Mouse (Mus musculus) mesoderm, embryonic 11.5 days (tissue): ENCODE results near the gene Kremen2.
A peak's percentile ranks its signal among the peaks of the same experiment; 100 is the strongest.

Experiments
- DNase-seq: peaks from one replicate; pipeline ENCODE4 v3.0.0-alpha.2; 2012; ENCODE audit warnings: low read depth, low spot score

Gene Kremen2

DNA sequence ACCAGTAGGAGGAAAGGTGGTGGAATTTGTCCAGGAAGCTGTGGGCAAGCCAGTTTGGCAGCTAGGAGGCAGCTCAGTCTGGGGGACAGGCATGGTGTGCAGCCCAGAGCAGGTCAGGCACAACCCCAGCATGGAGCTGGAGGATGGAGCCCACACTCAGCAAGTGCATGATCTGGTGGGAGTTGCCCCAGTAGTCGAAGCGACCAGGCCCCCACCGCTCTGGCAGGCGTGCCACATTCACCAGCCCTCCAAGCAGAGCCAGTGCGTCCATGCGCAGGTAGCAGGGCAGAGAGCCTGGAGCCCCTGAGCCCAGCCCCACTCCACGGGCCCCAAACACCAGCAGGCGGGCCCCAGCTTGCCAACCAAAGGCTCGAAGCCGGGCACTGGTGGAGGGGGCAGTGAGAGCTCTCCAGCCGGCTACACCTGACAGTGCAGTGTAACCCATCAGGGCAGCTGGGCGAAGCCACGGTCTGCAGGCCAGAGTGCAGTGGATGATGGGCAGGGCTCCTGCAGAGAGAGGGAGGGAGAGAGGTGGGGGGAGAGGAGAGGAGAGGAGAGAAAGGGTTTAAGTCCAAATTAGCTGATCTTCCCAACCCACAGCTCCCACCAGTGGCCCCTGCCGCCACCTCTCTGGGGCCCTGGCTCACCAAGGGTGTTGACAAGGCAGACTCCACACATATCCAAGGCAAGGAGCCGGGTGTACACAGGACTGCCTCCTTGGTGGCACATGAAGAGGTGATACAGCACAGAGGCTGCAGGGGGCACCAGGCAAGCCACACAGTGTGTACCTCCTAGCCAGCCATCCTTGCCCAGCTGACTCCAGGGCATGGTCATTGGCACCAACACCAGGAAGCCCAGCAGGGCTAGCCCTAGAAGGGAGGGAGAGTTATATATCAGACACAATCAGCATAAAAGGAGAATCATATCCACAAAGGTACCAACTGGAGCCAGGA, 7.9 kb downstream of the Kremen2 start:
- DNase-seq: no peak

DNA sequence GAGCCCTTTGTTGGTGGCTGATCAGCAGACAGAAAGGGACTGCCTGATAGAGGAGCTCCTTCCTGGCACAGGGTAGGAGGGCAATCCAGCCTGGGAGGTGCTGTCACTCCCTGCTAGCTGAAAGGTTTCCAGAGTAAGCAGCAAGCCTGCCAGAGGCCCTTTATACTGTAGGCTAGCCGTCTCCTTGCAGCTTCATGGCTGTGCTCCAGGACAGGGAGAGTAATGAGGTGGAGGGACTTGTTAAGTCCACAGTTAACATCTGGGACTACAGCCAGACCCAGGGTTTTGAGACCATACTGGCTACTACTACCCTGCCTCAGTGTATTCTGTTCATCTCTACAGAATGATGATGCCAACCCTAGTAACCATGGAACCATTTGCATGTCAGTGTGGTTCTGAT, 11.3 kb downstream of the Kremen2 start:
- DNase-seq: no peak

DNA sequence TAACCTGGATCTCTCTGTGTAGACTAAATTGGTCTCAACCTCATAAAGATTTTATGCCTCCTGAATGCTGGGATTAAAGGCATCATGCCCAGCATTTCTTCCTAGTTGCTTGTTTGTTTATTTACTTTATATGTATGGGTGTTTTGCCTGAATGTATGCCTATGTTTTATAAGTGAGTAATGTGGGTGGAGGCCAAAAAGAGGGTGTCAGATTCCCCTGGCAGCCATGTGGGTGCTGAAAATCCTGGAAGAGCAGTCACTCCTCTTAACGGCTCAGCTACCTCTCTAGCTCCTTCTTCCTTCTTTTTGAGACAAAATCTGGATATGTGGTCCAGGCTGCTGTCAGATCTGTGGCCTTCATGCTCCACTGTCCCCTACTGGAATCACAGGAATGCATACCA, 15.2 kb downstream of the Kremen2 start:
- DNase-seq: no peak

DNA sequence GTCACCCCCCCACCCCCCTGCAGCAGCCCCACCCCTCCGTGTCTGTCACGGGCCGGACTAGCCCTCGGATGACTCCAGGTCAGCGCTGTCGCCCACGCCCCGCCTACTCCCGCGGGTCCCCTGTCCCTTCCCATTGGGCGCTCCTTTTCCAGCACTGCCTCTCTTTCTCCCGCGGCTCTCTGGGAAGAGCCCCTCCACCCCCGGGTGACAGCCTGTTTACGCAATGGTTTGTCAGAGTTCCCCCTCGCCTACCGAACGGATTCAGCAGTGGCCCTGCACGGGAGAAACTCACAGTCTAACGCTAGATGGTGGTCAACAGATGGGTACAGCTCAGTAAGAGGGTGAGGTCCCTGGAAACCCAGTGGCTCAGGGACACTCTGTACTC, 18.9 kb downstream of the Kremen2 start:
- DNase-seq: peak; percentile 77

DNA sequence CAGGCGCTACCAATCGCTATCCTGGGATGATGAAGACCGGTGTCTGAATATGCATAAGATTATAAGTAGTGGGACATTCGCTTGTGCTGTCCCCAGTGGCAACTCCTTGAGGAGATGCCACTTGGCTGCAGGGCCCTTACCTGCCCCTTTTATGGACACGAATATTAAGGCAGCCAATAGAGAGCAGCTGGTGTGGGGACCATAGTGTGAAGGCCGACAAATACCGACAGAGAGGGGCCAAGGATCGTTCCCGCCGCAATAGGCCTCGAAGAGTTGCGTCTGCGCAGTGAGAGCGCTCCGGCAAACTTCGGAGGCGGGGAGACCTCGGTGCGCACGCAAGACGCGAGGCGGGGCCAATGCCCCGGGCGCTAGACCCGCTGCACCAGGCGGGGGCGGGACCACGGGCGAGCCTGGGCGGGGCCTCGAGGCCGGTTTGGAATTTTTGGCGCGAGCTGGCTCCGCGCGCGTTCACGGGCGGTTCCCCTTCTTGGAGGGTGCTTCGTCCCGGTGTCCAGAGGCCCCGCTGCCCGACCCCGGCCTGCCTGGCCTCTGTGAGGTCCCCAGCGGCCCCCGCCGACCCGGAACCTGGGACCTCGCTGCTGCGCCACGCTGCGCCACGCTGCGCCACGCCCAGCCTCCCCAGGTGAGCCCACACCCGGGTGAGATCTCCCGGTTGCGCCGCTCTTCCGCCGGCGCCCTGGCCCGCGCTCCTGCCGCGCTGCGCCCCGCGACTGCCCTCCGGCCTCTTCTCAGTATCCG, 19.5 kb downstream of the Kremen2 start, which contains the start of gene Pkmyt1:
Pkmyt1 (plus strand) TSS at position 338 of the 759 bp plus-strand sequence.
- DNase-seq: peak; percentile 95

DNA sequence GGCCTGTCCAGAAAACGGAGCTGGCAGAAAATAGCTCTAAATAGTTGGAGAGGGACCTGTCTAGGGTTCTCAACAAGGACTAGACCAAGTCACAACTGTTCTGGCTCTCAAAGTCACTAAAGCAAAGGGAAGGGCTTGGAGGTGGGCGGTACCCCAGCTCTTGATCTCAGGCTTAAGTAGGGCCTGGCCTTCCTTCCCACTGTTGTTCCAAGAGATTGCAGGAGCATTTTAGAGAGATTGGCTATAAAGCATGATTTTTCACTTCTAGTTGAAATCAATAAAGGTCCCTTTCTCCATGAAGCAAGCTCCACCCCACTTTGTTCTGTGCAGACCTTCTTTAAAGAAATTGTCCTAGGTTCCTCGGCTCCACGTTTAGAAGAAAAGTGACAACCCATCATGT, 20.2 kb downstream of the Kremen2 start:
- DNase-seq: no peak

DNA sequence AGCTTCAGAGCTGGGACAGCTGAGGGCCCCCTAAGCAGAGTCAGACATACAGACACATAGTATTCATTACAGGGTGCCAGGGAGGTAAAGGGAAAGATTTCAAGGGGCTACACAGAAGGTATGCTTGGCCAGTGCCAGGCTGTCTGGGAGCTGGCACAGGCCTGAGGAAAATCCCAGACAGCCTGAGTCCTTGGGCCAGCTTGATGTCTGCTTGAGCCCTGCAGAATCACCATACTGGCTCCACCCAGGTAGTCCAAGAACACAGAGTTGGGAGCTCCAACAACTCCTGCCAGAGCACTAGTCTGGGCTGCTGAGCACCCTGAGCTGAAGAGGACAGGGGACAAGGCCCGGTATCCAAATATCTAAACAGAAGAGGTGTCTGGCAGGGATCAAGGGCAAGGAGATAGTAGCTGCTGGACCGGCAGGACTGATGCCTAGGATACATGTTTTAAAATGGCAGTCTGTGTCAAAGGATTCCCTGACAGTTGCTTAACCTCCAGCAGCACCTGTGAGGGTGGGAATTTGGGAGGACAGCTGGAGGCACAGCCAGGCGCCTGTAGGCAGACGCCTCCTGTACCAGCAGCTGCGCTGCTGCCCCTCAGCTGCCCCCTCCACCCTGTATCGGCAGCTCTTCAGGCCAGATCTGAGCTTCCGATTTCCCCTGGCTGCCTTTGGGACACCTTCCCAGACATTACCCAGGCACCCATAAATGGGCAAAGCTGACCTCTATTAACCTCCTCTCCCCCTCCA, 23.1 kb downstream of the Kremen2 start, which contains the start of gene 1520401A03Rik:
1520401A03Rik (minus strand) TSS at position 408 of the 750 bp plus-strand sequence.
- DNase-seq: no peak

DNA sequence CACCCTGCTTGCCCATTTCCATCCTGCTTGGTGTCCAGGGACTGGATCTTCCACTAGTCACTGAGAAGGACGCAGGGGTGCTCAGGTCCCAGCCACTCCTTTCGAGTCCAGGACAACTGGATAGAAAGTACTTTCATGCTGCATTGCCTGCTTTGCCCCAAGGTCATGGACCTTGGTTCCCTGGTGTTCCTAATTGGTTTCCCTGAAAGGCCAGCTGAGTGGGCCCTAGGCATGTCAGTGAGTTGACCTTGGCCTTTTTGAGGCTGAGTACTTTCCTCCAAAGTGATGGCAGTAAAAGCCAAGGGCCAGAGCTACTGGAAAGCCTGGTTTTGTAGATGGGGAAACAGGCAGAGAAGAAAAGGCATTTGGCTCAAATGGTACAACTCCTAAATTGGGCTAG, 23.7 kb downstream of the Kremen2 start:
- DNase-seq: no peak

DNA sequence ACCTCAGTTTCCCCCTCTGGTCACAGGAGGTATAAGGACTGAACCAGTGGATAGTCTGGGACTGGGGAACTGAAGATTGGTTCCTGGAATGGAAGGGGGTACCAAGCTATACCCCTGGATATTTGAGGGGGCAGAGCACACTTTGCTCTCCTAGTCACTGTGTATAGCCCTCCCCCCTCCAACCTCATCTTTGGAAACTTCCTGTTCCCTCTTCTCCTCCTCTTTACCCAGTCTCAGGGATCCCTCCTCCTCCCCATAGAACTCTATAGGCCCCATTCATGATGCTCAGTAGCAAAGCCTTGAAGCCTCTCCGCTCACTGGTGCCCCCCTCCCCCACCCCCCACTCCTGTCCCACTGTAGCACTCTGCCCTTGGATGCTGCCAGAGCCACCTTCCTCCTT, 26.2 kb downstream of the Kremen2 start:
- DNase-seq: no peak

DNA sequence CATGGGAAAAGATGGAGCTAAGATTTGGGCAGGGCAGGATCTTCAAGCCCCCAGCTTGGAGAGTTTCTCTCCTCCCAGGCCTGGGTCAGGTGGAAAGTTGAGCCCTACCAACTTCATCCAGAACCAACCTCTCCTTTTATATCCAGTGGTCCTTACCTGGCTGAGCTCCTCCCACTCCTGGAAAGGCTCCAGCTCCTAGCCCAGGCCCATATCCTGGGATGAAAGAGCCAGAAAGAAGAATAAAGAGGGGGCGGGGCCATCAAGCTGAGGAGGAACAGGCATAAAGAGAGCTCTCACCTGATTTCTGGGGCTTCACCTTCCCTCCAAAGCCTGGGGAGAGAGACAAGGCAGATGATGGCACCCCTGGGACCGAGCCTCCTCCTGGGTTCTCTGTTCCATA, 28.6 kb downstream of the Kremen2 start:
- no peak for DNase-seq

DNA sequence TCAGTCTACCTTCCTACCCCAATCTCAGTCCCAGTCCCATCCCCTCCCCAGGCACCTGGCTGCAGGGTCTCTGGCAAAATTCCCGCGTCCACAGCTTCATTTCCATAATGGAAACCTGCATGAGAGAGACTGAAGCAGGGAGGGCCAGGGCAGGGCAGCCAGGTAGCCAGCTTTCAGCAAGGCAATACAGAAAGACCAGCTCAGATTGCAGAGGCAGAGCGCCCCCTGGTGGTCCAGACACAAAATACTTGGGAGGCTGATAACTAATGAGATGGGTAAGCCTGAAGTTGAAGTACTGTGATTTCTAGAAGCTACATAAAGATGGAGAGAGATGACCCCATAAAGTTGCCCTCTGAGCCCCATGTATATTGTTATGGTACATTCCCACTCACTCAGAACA, 39.4 kb downstream of the Kremen2 start:
- DNase-seq: peak; percentile 81

DNA sequence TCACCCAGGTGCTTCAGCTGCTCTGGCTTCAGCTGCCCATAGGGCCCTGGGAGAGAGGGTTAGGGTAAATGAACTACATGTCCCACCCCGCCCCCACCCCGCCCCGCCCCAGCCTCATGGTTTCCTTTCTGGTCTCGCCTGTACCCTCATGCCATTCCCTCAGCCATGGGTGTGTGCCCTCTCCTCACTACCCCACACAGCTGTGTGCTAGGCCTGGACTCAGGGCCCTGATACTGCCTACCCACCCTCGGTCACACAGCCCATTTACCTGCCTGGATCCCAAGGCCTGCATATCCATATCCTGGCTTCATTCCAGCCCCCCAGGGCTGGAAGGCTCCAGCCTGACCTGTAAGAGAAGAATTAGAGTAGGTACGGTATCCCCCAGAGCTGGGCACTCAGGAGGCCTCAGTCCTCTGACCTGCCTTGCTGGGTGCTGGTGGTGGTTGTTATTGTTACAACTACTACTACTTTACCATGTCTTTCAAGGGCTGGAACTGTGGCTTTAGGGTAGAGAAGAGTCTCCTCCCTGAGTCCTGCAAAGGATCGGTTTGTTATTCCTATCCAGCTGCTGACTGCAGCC, 40.0 kb downstream of the Kremen2 start:
- DNase-seq: no peak

DNA sequence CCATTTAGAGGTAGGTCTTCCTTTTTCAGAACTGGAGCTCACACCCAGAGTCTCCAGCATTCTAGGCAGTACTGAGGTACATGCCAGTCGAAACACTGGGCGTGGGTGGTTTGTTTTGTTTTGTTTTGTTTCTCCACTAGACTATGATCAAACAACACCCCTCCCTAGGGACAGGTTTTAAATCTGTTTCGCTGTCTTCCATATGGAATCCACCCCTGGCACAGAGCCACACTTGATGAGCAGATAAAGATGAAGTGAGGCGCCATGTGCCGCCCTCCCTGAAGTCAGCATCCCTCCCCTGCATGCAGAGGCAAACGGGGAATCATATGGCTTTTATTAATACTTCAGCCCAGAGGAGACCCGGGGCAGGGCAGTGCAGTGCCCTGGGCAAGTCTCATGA, 40.9 kb downstream of the Kremen2 start:
- no peak for DNase-seq

DNA sequence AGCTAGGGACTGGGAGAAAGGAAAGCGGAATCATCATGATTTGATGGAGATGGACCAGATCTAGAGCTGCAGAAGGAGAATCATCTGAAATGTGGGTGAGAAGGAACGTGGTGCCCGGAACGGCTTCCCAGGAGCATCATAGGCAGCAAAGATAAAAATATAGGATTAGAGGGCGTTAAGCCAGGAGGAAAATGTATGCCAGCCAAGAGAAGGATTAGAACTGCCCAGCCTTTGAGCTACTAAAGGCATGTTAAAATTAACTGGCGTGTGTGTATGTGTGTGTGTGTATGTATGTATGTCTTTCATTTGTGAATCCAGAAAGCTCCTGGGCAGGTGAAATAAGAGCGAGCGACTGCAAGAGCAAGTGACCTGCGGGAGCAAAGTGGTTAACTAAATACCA, 42.3 kb downstream of the Kremen2 start:
- DNase-seq: no peak

DNA sequence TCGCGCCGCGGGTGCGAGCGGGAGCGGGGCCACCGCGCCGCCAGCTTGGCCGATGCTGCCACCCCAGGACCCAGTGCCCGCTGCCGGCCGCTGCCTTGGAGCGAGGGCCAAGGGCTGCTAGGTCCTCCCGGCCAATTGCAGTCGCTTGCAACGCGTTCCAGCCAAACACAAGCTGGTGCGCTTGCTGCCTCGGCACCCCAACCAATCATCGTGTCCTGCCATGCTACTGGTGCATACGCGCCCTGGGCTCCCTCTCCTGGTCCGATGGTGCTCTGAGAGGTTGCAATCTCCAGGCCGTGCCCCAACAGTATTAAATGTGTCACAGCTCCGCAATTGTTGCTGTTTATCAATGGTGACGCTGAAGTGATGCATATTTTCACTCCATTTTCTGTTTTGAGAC, 45.6 kb downstream of the Kremen2 start:
- DNase-seq: peak; percentile 93

DNA sequence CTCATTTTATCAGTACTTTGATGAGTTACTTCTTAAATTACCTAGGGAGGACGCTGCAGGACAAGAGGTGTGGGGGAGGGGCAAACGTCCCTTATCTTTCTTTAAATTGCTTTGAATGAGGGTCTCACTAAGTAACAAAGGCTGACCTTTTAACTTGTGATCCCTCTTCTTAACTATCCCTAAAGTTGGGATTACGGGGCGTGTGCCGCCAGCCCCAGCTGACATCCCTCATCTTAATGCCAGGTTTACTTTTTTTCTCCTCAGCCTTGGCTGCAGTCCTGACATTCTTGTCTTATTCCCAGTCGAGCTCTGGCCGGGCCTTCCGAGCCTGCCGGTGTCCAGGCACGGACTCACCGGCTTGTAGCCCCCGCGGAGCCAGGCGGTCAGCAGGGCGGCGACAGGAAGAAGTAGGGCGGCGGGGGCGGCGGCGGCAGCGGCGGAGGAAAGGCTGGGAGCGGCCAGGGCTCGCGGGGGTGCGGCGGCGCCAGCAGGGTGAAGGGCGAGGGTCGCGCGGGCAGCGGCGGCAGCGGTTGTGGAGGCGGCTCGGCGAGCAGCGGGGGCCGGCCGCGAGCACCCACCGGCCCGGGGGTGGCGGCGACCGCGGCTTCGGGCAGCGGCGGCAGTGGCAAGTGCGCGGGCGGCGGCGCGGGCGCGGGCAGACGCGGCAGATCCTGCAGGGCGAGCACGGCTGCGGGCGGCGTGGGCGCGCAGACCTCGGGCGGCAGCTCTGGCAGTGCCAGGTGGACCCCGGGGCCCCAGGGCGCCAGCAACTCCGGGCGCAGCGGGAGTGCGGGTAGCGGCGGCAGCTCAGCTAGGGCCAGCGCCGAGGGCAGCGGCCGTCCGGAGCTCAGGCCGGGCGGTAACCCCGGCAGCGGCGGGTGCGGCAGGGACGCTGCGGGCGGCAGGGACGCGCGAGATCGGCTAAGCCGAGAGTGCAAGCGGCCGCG, 46.2 kb downstream of the Kremen2 start:
- DNase-seq: no peak

DNA sequence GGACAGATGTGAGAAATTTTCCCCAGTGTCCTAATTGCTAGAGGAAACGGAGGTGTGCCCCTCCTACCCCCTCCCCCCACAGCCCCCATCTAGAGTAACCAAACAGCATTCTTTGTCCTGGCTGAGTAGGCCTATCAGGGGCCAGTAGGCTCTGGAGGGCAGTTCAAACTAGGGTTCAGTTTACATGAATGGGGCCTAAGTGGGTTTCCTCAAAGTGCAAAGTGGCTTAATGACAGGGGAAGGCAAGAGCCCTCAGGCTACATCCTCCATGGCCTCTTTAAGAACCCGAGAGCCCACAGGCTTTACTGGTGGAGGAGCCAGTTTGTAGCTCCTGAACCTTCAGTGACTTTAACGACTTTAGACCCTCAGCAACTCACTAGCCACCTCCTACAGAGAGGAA, 49.8 kb downstream of the Kremen2 start:
- no peak for DNase-seq

DNA sequence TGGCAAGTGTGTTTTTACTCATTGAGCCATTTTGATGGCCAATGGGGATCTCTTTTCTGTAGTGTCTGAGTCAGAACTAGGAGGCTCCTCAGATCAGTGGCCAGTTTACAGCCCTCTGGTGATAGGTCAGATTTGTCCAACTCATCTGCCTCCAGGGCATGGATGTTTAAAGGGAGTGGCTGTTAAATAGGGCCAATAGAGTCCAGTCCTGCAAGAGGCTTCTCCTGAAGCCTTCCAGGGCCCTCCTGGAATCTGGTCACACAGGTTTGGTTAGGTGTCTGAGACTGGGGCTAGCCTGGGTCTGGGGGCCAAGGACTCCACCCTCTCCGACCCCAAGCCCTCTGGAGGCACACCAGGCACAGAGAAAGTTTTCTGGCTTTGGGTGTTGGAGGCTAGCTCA, 51.1 kb downstream of the Kremen2 start:
- no peak for DNase-seq
